ENCODE assay signal across 17 mouse cellular contexts in genomic region chr1:92376456-92376855, GRCm38 (mm10).
A peak's percentile ranks its signal among the peaks of the same experiment; 100 is the strongest.
DNase-seq lines count a peak whose midpoint lies in the region; ATAC-seq and TF ChIP-seq lines count a peak whose summit lies in the region.
"Had no signal": no experiment of that assay in that cellular context is flagged by ENCODE, and none has a peak within 500 bp of the region (broad histone marks: within the 10 kb centered on the region; RNA-seq: fewer than 3 reads in every experiment).

No protein-coding gene starts in this region.

- TF ChIP-seq CTCF in intestine, postnatal 0 days (IDR thresholded peaks at IDR 0.05; ENCODE audit: low read depth): no peak

- H3K9ac ChIP-seq in intestine, postnatal 0 days (ENCODE audit: low read depth, low read length): no peak overlapping the region
- H3K9ac ChIP-seq: hindbrain, embryonic 15.5 days; midbrain, embryonic 13.5 days; neural tube, embryonic 13.5 days; stomach, embryonic 15.5 days had no signal

- ATAC-seq in intestine, postnatal 0 days: no peak
- no peak for ATAC-seq in inflammation-experienced regulatory T-cells, adult 6 months
- ATAC-seq: midbrain, embryonic 13.5 days had no signal

- DNase-seq in frontal cortex, adult 2 months (ENCODE audit: extremely low spot score in 1 of 2, low spot score in 1 of 2): peak; percentile 51 to 77
- DNase-seq in frontal cortex, postnatal 25 days (ENCODE audit: low spot score in 2 of 2): no peak
- DNase-seq in testis, postnatal 10 days (ENCODE audit: low spot score): peak; percentile 55
- DNase-seq in testis, postnatal 14 days (ENCODE audit: low spot score): no peak
- peak; percentile 47 for DNase-seq in kidney, postnatal 10 days
- DNase-seq in Muller cell, postnatal 12 days (ENCODE audit: inconsistent ontology term): no peak
- DNase-seq: cerebellum, adult 18-20 months; gastrocnemius, adult 2 months; liver; lung, postnatal 10 days; right cerebral cortex, postnatal 4 days had no signal

- H3K4me3 ChIP-seq in intestine, postnatal 0 days (ENCODE audit: low read depth, low read length): no peak overlapping the region
- H3K4me3 ChIP-seq: gastrocnemius, adult 2 months; hindbrain, embryonic 15.5 days; midbrain, embryonic 13.5 days; neural tube, embryonic 13.5 days; stomach, embryonic 15.5 days had no signal

- H3K36me3 ChIP-seq in intestine, postnatal 0 days (ENCODE audit: control insufficient read depth, insufficient read depth): no peaks in the 10 kb centered on the region
- H3K36me3 ChIP-seq: hindbrain, embryonic 15.5 days; midbrain, embryonic 13.5 days; neural tube, embryonic 13.5 days; stomach, embryonic 15.5 days had no signal

- H3K27me3 ChIP-seq in intestine, postnatal 0 days (replicated peaks; ENCODE audit: control insufficient read depth, insufficient read depth, low read length): no peaks in the 10 kb centered on the region
- H3K27me3 ChIP-seq: hindbrain, embryonic 15.5 days; midbrain, embryonic 13.5 days; neural tube, embryonic 13.5 days; stomach, embryonic 15.5 days had no signal

- H3K27ac ChIP-seq in intestine, postnatal 0 days (ENCODE audit: low read depth, low read length): no peak overlapping the region
- H3K27ac ChIP-seq: gastrocnemius, adult 2 months; hindbrain, embryonic 15.5 days; midbrain, embryonic 13.5 days; neural tube, embryonic 13.5 days; stomach, embryonic 15.5 days had no signal

- peaks cover 4% of the 10 kb centered on the region; the same call in 1 of the 2 replicates for H3K4me1 ChIP-seq in intestine, postnatal 0 days (replicated peaks; ENCODE audit: control insufficient read depth, insufficient read depth, low read length)

- H3K9me3 ChIP-seq in intestine, postnatal 0 days (ENCODE audit: control insufficient read depth): no peaks in the 10 kb centered on the region
- H3K9me3 ChIP-seq: hindbrain, embryonic 15.5 days; midbrain, embryonic 13.5 days; neural tube, embryonic 13.5 days; stomach, embryonic 15.5 days had no signal

- no peak overlapping the region for H3K4me2 ChIP-seq in intestine, postnatal 0 days (replicated peaks; ENCODE audit: low read depth)
- H3K4me2 ChIP-seq: hindbrain, embryonic 15.5 days; midbrain, embryonic 13.5 days; neural tube, embryonic 13.5 days; stomach, embryonic 15.5 days had no signal

- 66% methylated on average over 4 of the region's 4 CpGs for WGBS in intestine, postnatal 0 days

Comparison
In these comparisons a context has a peak if more than half of its experiments do, and no peak if none do; other contexts are left out.
1. DNase-seq: peak in frontal cortex, adult 2 months (2 of 2), testis, postnatal 10 days (single experiment) and kidney, postnatal 10 days (single experiment); none in frontal cortex, postnatal 25 days (0 of 2), testis, postnatal 14 days (single experiment) and Muller cell, postnatal 12 days (single experiment).